Mouse (Mus musculus) liver, embryonic 11.5 days (tissue): Measurements from ENCODE around the gene Gjb5. TPM values are rescaled to one million over a fixed set of nuclear protein-coding genes. Genes with fewer than 3 reads are reported as not detected.

ENCODE experiments used
- ATAC-seq: fragments of 200-750 bp; cut with Nextera tagmentation; replicated peaks from 2 replicates; pipeline ENCODE4 v1.8.0; 2017; ENCODE audit warnings: moderate number of reproducible peaks, mild to moderate bottlenecking, moderate TSS enrichment, moderate library complexity; ENCODE audit not compliant: low FRiP score
- DNase-seq: peaks from one replicate; pipeline ENCODE4 v3.0.0-alpha.2; 2017; ENCODE audit warnings: low spot score
- H3K27ac ChIP-seq: fragments of 300-500 bp; sonication (generic); 2 replicates; pipeline ENCODE4 v1.5.1; 2014; ENCODE audit warnings: mild to moderate bottlenecking, low read depth, low read length, control low read depth
- H3K27me3 ChIP-seq: fragments of 300-500 bp; sonication (generic); replicated peaks from 2 replicates; pipeline ENCODE4 v1.6.1; 2014; ENCODE audit warnings: low read length, mixed read lengths; ENCODE audit not compliant: control insufficient read depth, insufficient read depth
- H3K36me3 ChIP-seq: fragments of 300-500 bp; sonication (generic); 2 replicates; pipeline ENCODE4 v1.6.1; 2014; ENCODE audit warnings: mild to moderate bottlenecking, low read length, moderate library complexity, mixed read lengths; ENCODE audit not compliant: control insufficient read depth, insufficient read depth
- H3K4me1 ChIP-seq: fragments of 300-500 bp; sonication (generic); replicated peaks from 2 replicates; pipeline ENCODE4 v1.6.1; 2014; ENCODE audit warnings: low read length, mixed read lengths; ENCODE audit not compliant: control insufficient read depth, insufficient read depth
- H3K4me2 ChIP-seq: fragments of 300-500 bp; sonication (generic); 2 replicates; pipeline ENCODE4 v1.6.1; 2014; ENCODE audit warnings: mild to moderate bottlenecking, control low read depth, moderate library complexity
- H3K4me3 ChIP-seq: fragments of 300-500 bp; sonication (generic); 2 replicates; pipeline ENCODE4 v1.5.1; 2014; ENCODE audit warnings: low read depth, low read length, control low read depth
- H3K9ac ChIP-seq: fragments of 300-500 bp; sonication (generic); 2 replicates; pipeline ENCODE4 v1.6.1; 2014; ENCODE audit warnings: low read depth, low read length, control low read depth
- H3K9me3 ChIP-seq: fragments of 300-500 bp; sonication (generic); 2 replicates; pipeline ENCODE4 v1.6.1; 2016; ENCODE audit warnings: low read length, inconsistent platforms, mixed read lengths; ENCODE audit not compliant: control insufficient read depth
- WGBS: fragments of 180-500 bp; shearing (Covaris S2); extraction: QIAGEN DNeasy Blood & Tissue Kit; methylation state at CpG from one replicate; pipeline ENCODE4 v1.1.7; 2014; 5-methylcytosine and 5-hydroxymethylcytosine counted together
- polyA plus RNA-seq: library from polyadenylated mRNA; unstranded; fragments of >200 nt; fragmentation: Nextera tagmentation; extraction: Ambion mirVana; gene quantifications from 2 replicates; pipeline ENCODE4 v1.2.1, GENCODE M21; 2014

The Gjb5 gene
- polyA plus RNA-seq, 1 experiment from 2014 or later: 0.22 TPM

GRCm38 (mm10) chr4:127325276-127325675, 32.7 kb downstream of the Gjb5 start:
- WGBS: 83% methylated on average over 5 of the region's 5 CpGs
- Histone ChIP-seq H3K9ac (no peak overlapping the region), H3K36me3 (no peaks in the 10 kb centered on the region), H3K4me1 (no peaks in the 10 kb centered on the region; the same call in 1 of the 2 replicates), H3K4me2 (no peak overlapping the region), H3K9me3 (no peaks in the 10 kb centered on the region), H3K27me3 (peaks cover 44% of the 10 kb centered on the region), H3K4me3 (no peak overlapping the region), H3K27ac (no peak overlapping the region)
- no peak for ATAC-seq
- DNase-seq: no peak

GRCm38 (mm10) chr4:127324759-127325158, 33.2 kb downstream of the Gjb5 start:
- no peak overlapping the region for H3K9ac ChIP-seq
- no peak overlapping the region for H3K4me3 ChIP-seq
- H3K4me2 ChIP-seq: no peak overlapping the region
- 13% methylated on average over 6 of the region's 6 CpGs for WGBS
- no peaks in the 10 kb centered on the region for H3K36me3 ChIP-seq
- DNase-seq: peak; percentile 76
- H3K4me1 ChIP-seq: no peaks in the 10 kb centered on the region; the same call in 1 of the 2 replicates
- H3K27ac ChIP-seq: no peak overlapping the region
- peak; percentile 61 for ATAC-seq
- no peaks in the 10 kb centered on the region for H3K9me3 ChIP-seq
- H3K27me3 ChIP-seq: peaks cover 39% of the 10 kb centered on the region

- Histone ChIP-seq H3K36me3 (no peaks in the 10 kb centered on the region), H3K4me2 (no peak overlapping the region), H3K9ac (no peak overlapping the region), H3K9me3 (no peaks in the 10 kb centered on the region), H3K27me3 (peaks cover 35% of the 10 kb centered on the region), H3K4me3 (no peak overlapping the region), H3K4me1 (no peaks in the 10 kb centered on the region; the same call in 1 of the 2 replicates), H3K27ac (no peak overlapping the region)
- ATAC-seq (no peak), DNase-seq (no peak)
- 72% methylated on average over 10 of the region's 10 CpGs for WGBS
Observed at GRCm38 (mm10) chr4:127324296-127324695, 33.7 kb downstream of the Gjb5 start.

- no peak for ATAC-seq
- H3K36me3 ChIP-seq: no peaks in the 10 kb centered on the region
- H3K4me3 ChIP-seq: no peak overlapping the region
- DNase-seq: no peak
- H3K27ac ChIP-seq: no peak overlapping the region
- H3K9me3 ChIP-seq: no peaks in the 10 kb centered on the region
- WGBS: 68% methylated on average over 3 of the region's 3 CpGs
- H3K4me2 ChIP-seq: no peak overlapping the region
- H3K9ac ChIP-seq: no peak overlapping the region
- no peaks in the 10 kb centered on the region; the same call in 1 of the 2 replicates for H3K4me1 ChIP-seq
- peaks cover 28% of the 10 kb centered on the region for H3K27me3 ChIP-seq
Observed at GRCm38 (mm10) chr4:127323651-127324050, 34.3 kb downstream of the Gjb5 start.

GRCm38 (mm10) chr4:127319613-127320012, 38.4 kb downstream of the Gjb5 start:
- DNase-seq: no peak
- Histone ChIP-seq H3K36me3 (no peaks in the 10 kb centered on the region), H3K4me3 (no peak overlapping the region), H3K27me3 (no peaks in the 10 kb centered on the region; the same call in 1 of the 2 replicates), H3K4me2 (no peak overlapping the region), H3K9ac (no peak overlapping the region), H3K4me1 (no peaks in the 10 kb centered on the region), H3K27ac (no peak overlapping the region), H3K9me3 (no peaks in the 10 kb centered on the region)
- peak; percentile 36; the same call in 1 of the 2 replicates for ATAC-seq
- 7% methylated on average over 3 of the region's 3 CpGs for WGBS

- H3K4me1 ChIP-seq: no peaks in the 10 kb centered on the region; the same call in 1 of the 2 replicates
- DNase-seq (no peak), ATAC-seq (no peak)
- H3K4me3 ChIP-seq: no peak overlapping the region
- WGBS: 59% methylated on average over 4 of the region's 4 CpGs
- H3K9me3 ChIP-seq: no peaks in the 10 kb centered on the region
- H3K27ac ChIP-seq: no peak overlapping the region
- no peaks in the 10 kb centered on the region for H3K36me3 ChIP-seq
- peaks cover 16% of the 10 kb centered on the region for H3K27me3 ChIP-seq
- H3K9ac ChIP-seq: no peak overlapping the region
- no peak overlapping the region for H3K4me2 ChIP-seq
Observed at GRCm38 (mm10) chr4:127317143-127317542, 40.8 kb downstream of the Gjb5 start.

- Histone ChIP-seq H3K36me3 (no peaks in the 10 kb centered on the region), H3K4me1 (no peaks in the 10 kb centered on the region; the same call in 1 of the 2 replicates)
Observed at GRCm38 (mm10) chr4:127315753-127316152, 42.2 kb downstream of the Gjb5 start.

GRCm38 (mm10) chr4:127314585-127314984, 43.4 kb downstream of the Gjb5 start:
- Histone ChIP-seq H3K27me3 (peaks cover 16% of the 10 kb centered on the region), H3K4me3 (no peak overlapping the region), H3K9me3 (no peaks in the 10 kb centered on the region), H3K27ac (no peak overlapping the region), H3K4me2 (no peak overlapping the region), H3K36me3 (no peaks in the 10 kb centered on the region), H3K4me1 (no peaks in the 10 kb centered on the region; the same call in 1 of the 2 replicates), H3K9ac (no peak overlapping the region)
- DNase-seq (no peak), ATAC-seq (no peak)
- 54% methylated on average over 9 of the region's 9 CpGs for WGBS

More at GRCm38 (mm10) chr4:127315753-127316152, 42.2 kb downstream of the Gjb5 start:
- ATAC-seq: no peak
- no peak overlapping the region for H3K4me2 ChIP-seq
- peaks cover 16% of the 10 kb centered on the region for H3K27me3 ChIP-seq
- H3K9me3 ChIP-seq: no peaks in the 10 kb centered on the region
- no peak overlapping the region for H3K27ac ChIP-seq
- WGBS: 82% methylated on average over 7 of the region's 8 CpGs
- no peak for DNase-seq
- no peak overlapping the region for H3K4me3 ChIP-seq
- no peak overlapping the region for H3K9ac ChIP-seq

- DNase-seq (peak; percentile 73), ATAC-seq (peak; percentile 73)
- H3K9me3 ChIP-seq: no peaks in the 10 kb centered on the region
- WGBS: under 1% methylated on average over 25 of the region's 25 CpGs
- no peaks in the 10 kb centered on the region; the same call in 1 of the 2 replicates for H3K4me1 ChIP-seq
- peaks cover 16% of the 10 kb centered on the region for H3K27me3 ChIP-seq
- H3K36me3 ChIP-seq: no peaks in the 10 kb centered on the region
- H3K4me3 ChIP-seq: peak within 1 kb of the TSS; percentile 56
- H3K27ac ChIP-seq: no peak within 1 kb of the TSS
- H3K9ac ChIP-seq: peak within 1 kb of the TSS; percentile 52
- peak within 1 kb of the TSS; percentile 74 for H3K4me2 ChIP-seq
Observed at GRCm38 (mm10) chr4:127313861-127314260, 44.1 kb downstream of the Gjb5 start, which contains the start of gene Gja4. Gene Gja4 (minus strand): TSS chr4:127314039.
